Mouse (Mus musculus): ENCODE results near the gene Nek2. TPM values are rescaled to one million over a fixed set of nuclear protein-coding genes. Genes with fewer than 3 reads are reported as not detected.

Nek2 gene
- total RNA-seq, 2 experiments from 2014 or later = 0.17 to 0.18 TPM

- DNase-seq = peak in 1 of 2 experiments; percentile 12
Observed at GRCm38 (mm10) chr1:191814935-191815334, 6.3 kb upstream of the Nek2 start.

GRCm38 (mm10) chr1:191816596-191816995 lies 4.6 kb upstream of the Nek2 start:
- no peak for DNase-seq

GRCm38 (mm10) chr1:191817418-191818144 lies 3.7 kb upstream of the Nek2 start:
- DNase-seq = peak; percentile 87 to 89

- no peak for DNase-seq
Observed at GRCm38 (mm10) chr1:191818145-191818631, 3.1 kb upstream of the Nek2 start.

- DNase-seq = no peak
Observed at GRCm38 (mm10) chr1:191819026-191819425, 2.2 kb upstream of the Nek2 start.

- no peak for DNase-seq
Observed at GRCm38 (mm10) chr1:191820951-191821325, 306 bp upstream of the Nek2 start.

GRCm38 (mm10) chr1:191829124-191829523 lies 7.9 kb downstream of the Nek2 start:
- DNase-seq = no peak

GRCm38 (mm10) chr1:191833396-191833795 lies 12.2 kb downstream of the Nek2 start:
- DNase-seq = no peak

GRCm38 (mm10) chr1:191834825-191835224 lies 13.6 kb downstream of the Nek2 start:
- peak; percentile 61 to 81 for DNase-seq

- DNase-seq = no peak
Observed at GRCm38 (mm10) chr1:191836318-191836985, 15.2 kb downstream of the Nek2 start.

GRCm38 (mm10) chr1:191837691-191838090 lies 16.4 kb downstream of the Nek2 start:
- DNase-seq = no peak

GRCm38 (mm10) chr1:191838994-191839741 lies 17.9 kb downstream of the Nek2 start:
- DNase-seq = peak; percentile 29 to 34

GRCm38 (mm10) chr1:191840774-191841565 lies 19.7 kb downstream of the Nek2 start:
- peak in 1 of 2 experiments; percentile 23 for DNase-seq

GRCm38 (mm10) chr1:191842247-191842646 lies 21.0 kb downstream of the Nek2 start:
- no peak for DNase-seq

- no peak for DNase-seq
Observed at GRCm38 (mm10) chr1:191846667-191847066, 25.4 kb downstream of the Nek2 start.

- no peak for DNase-seq
Observed at GRCm38 (mm10) chr1:191849501-191849900, 28.3 kb downstream of the Nek2 start.

- DNase-seq = no peak
Observed at GRCm38 (mm10) chr1:191853442-191853841, 32.2 kb downstream of the Nek2 start.

- DNase-seq = no peak
Observed at GRCm38 (mm10) chr1:191854716-191855115, 33.5 kb downstream of the Nek2 start.

- no peak for DNase-seq
Observed at GRCm38 (mm10) chr1:191855136-191855878, 34.1 kb downstream of the Nek2 start.

GRCm38 (mm10) chr1:191856886-191857651 lies 35.8 kb downstream of the Nek2 start:
- DNase-seq = no peak

Data from heart, adult 18-20 months (tissue).